Mouse (Mus musculus) ES-E14 (cell line): ENCODE measurements around the gene Il12rb1. TPM values are rescaled to one million over a fixed set of nuclear protein-coding genes. Genes with fewer than 3 reads are reported as not detected.

Experiments used
- DNase-seq: peaks from one replicate; pipeline ENCODE4 v3.0.0-alpha.2; 2013; ENCODE audit warnings: low read depth, low spot score
- H3K27ac ChIP-seq: 2 replicates; pipeline ENCODE4 v1.5.1; 2012; ENCODE audit warnings: low read depth, mild to moderate bottlenecking, low read length, moderate library complexity, mixed read lengths; ENCODE audit not compliant: poor library complexity, insufficient read depth, severe bottlenecking
- H3K36me3 ChIP-seq: 2 replicates; pipeline ENCODE4 v1.6.1; 2012; ENCODE audit warnings: mild to moderate bottlenecking, low read length, moderate library complexity, mixed read lengths; ENCODE audit not compliant: control insufficient read depth, poor library complexity, insufficient read depth, severe bottlenecking
- H3K4me1 ChIP-seq, 2 experiments: fragments of 150-350 bp in 1 of 2; sonication (generic) in 1 of 2; 2 replicates each; pipeline ENCODE4 v1.6.1; 2012; ENCODE audit warnings: low read length in 2 of 2, mild to moderate bottlenecking in 1 of 2, mixed read lengths in 1 of 2; ENCODE audit not compliant: control insufficient read depth in 2 of 2, insufficient read depth in 2 of 2, poor library complexity in 1 of 2
- H3K4me3 ChIP-seq, 2 experiments: fragments of 150-350 bp in 1 of 2; sonication (generic) in 1 of 2; 2 replicates each; pipeline ENCODE4 v1.5.1; 2012; ENCODE audit warnings: low read length in 2 of 2, low read depth in 1 of 2, mild to moderate bottlenecking in 1 of 2, mixed read lengths in 1 of 2; ENCODE audit not compliant: insufficient read depth in 1 of 2, poor library complexity in 1 of 2, severe bottlenecking in 1 of 2
- H3K9ac ChIP-seq: 2 replicates; pipeline ENCODE4 v1.6.1; 2012; ENCODE audit warnings: low read depth, mild to moderate bottlenecking, low read length, mixed read lengths; ENCODE audit not compliant: poor library complexity, insufficient read depth, severe bottlenecking
- H3K9me3 ChIP-seq: fragments of 150-350 bp; sonication (generic); 2 replicates; pipeline ENCODE4 v1.6.1; 2012; ENCODE audit warnings: low read depth, mild to moderate bottlenecking, low read length; ENCODE audit not compliant: control insufficient read depth, insufficient read depth
- CHD2 ChIP-seq: IDR thresholded peaks from 2 replicates; pipeline ENCODE4 v1.6.1; 2014; ENCODE audit warnings: mild to moderate bottlenecking, low read depth, low read length, inconsistent platforms
- HCFC1 ChIP-seq: IDR thresholded peaks from 2 replicates; pipeline ENCODE4 v1.6.1; 2012; ENCODE audit warnings: low read length, inconsistent platforms, borderline replicate concordance; ENCODE audit not compliant: insufficient read depth
- MAFK ChIP-seq: IDR thresholded peaks from 2 replicates; pipeline ENCODE4 v1.6.1; 2014; ENCODE audit warnings: mild to moderate bottlenecking, low read depth, low read length, inconsistent platforms; ENCODE audit not compliant: insufficient read depth
- ZC3H11A ChIP-seq: IDR thresholded peaks from 2 replicates; pipeline ENCODE4 v1.6.1; 2012; ENCODE audit warnings: low read depth, mild to moderate bottlenecking, inconsistent platforms, low read length, borderline replicate concordance
- ZNF384 ChIP-seq: IDR thresholded peaks from 2 replicates; pipeline ENCODE4 v1.6.1; 2012; ENCODE audit warnings: low read depth, low read length, inconsistent platforms
- in situ Hi-C, 2 experiments: fragments of 600-800 bp; cut with MboI; formaldehyde crosslinking; loops; one replicate each; pipeline ENCODE4 v1.15.1; 2025; ENCODE audit warnings: low sequenced_read_pairs in 2 of 2, inconsistent platforms in 1 of 2; ENCODE audit not compliant: unreplicated experiment in 2 of 2
- total RNA-seq: library from RNA; depleted of rRNA; stranded (reverse); fragments of 300-350 nt; gene quantifications from 2 replicates; pipeline ENCODE4 v1.2.3, GENCODE M21; 2012

The Il12rb1 gene
- total RNA-seq, 1 experiment = 1.2 TPM

DNA sequence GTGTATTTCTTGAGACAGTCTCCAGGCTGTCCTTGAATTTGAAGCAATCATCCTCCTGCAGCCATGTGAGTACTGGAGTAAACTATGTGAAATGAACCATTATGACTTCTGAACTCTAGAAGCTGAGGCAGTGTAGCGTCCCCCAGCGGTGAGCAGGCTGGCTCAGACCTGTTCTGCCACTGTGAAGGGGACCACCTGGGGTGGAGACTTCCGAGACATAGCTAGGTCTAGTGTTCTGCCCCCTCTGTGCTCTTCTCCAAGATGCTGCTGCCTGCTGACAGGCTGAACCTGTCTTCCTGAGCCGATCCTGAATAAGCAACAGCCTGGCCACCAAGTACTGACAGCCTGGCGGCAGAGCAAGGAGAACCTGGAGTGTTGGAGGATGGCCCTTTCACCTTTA is 36.9 kb downstream of the Il12rb1 start:
- Histone ChIP-seq H3K9ac (no peak overlapping the region), H3K27ac (no peak overlapping the region), H3K4me3 (no peak overlapping the region), H3K4me1 (peaks cover 2 to 33% of the 10 kb centered on the region in 2 experiments), H3K9me3 (no peaks in the 10 kb centered on the region), H3K36me3 (no peaks in the 10 kb centered on the region)
- TF ChIP-seq ZNF384 (no peak), ZC3H11A (no peak), MAFK (no peak), CHD2 (no peak), HCFC1 (no peak)
- in situ Hi-C loops = no loop called here
- DNase-seq = no peak

GRCm38 (mm10) chr8:70846371-70847154 is 38.3 kb downstream of the Il12rb1 start:
- in situ Hi-C loops = no loop called here
- DNase-seq = no peak
- Histone ChIP-seq H3K27ac (no peak overlapping the region), H3K9me3 (no peaks in the 10 kb centered on the region), H3K9ac (no peak overlapping the region), H3K4me1 (peaks cover 0 to 36% of the 10 kb centered on the region in 2 experiments; a peak in 2 of 4 replicates), H3K36me3 (no peaks in the 10 kb centered on the region), H3K4me3 (no peak overlapping the region)
- TF ChIP-seq ZC3H11A (no peak), CHD2 (no peak), MAFK (no peak), HCFC1 (no peak), ZNF384 (no peak)

GRCm38 (mm10) chr8:70849333-70849990 is 41.2 kb downstream of the Il12rb1 start:
- Histone ChIP-seq H3K4me3 (no peak overlapping the region), H3K36me3 (no peaks in the 10 kb centered on the region), H3K4me1 (peaks cover 0 to 36% of the 10 kb centered on the region in 2 experiments; a peak in 2 of 4 replicates), H3K9me3 (no peaks in the 10 kb centered on the region), H3K27ac (no peak overlapping the region), H3K9ac (no peak overlapping the region)
- no peak for DNase-seq
- in situ Hi-C loops = no loop called here
- TF ChIP-seq ZNF384 = no peak
- no peak for TF ChIP-seq CHD2
- no peak for TF ChIP-seq MAFK
- no peak for TF ChIP-seq HCFC1
- TF ChIP-seq ZC3H11A = no peak

DNA sequence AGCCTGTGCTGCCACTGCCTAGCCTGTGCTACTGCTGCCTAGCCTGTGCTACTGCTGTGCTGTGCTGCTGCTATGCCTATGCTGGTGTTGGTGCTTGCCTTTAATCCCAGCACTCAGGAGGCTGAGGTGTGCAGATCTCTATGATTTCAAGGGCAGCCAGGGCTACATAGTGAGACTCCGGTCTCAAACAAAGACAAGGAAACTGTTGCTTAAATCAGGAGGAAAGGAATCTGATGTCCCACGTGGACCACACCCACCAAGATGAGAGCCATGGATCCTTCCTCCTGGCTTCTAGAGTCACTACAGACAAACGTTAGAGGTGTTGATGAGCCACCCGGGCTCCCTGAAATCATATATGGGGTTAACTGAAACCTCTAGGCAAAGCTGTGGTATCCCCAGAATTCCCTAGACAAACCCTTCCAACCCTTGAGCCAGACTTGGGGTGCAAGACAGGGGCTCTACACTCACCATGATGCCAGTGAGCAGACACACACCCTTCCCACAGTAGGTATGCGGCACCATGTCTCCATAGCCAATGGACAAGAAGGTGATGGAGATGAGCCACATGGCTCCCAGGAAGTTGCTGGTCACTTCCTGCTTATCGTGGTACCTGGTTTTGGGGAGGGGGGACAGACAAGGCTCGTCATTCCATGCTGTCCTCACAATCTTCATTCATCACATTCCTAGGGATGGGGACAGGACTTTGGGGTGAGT is 42.0 kb downstream of the Il12rb1 start:
- Histone ChIP-seq H3K4me3 (no peak overlapping the region), H3K4me1 (peaks cover 0 to 35% of the 10 kb centered on the region in 2 experiments; a peak in 2 of 4 replicates), H3K9ac (no peak overlapping the region), H3K9me3 (no peaks in the 10 kb centered on the region), H3K27ac (no peak overlapping the region), H3K36me3 (no peaks in the 10 kb centered on the region)
- in situ Hi-C loops = no loop called here
- no peak for DNase-seq
- TF ChIP-seq ZC3H11A (no peak), MAFK (no peak), ZNF384 (no peak), HCFC1 (no peak)
